Mouse (Mus musculus) midbrain, embryonic 16.5 days (tissue): ENCODE data around the gene Trim11. TPM values are rescaled to one million over a fixed set of nuclear protein-coding genes. Genes with fewer than 3 reads are reported as not detected.

Experiments used
- ATAC-seq: fragments of 200-750 bp; cut with Nextera tagmentation; 2 replicates; pipeline ENCODE4 v1.8.0; 2017; ENCODE audit warnings: moderate TSS enrichment
- H3K27ac ChIP-seq: fragments of 300-500 bp; sonication (generic); 2 replicates; pipeline ENCODE4 v1.5.1; 2014; ENCODE audit warnings: mild to moderate bottlenecking, low read length, mixed read lengths
- H3K27me3 ChIP-seq: fragments of 300-500 bp; sonication (generic); 2 replicates; pipeline ENCODE4 v1.6.1; 2014; ENCODE audit warnings: low read depth, low read length, mixed read lengths; ENCODE audit not compliant: control insufficient read depth, insufficient read depth
- H3K36me3 ChIP-seq: fragments of 300-500 bp; sonication (generic); 2 replicates; pipeline ENCODE4 v1.6.1; 2014; ENCODE audit warnings: mild to moderate bottlenecking, low read length, moderate library complexity, mixed read lengths; ENCODE audit not compliant: control insufficient read depth, insufficient read depth
- H3K4me1 ChIP-seq: fragments of 300-500 bp; sonication (generic); 2 replicates; pipeline ENCODE4 v1.6.1; 2014; ENCODE audit warnings: mild to moderate bottlenecking, low read length, mixed read lengths; ENCODE audit not compliant: control insufficient read depth, insufficient read depth
- H3K4me2 ChIP-seq: fragments of 300-500 bp; sonication (generic); 2 replicates; pipeline ENCODE4 v1.6.1; 2014; ENCODE audit warnings: mild to moderate bottlenecking, low read length, mixed read lengths
- H3K4me3 ChIP-seq: fragments of 300-500 bp; sonication (generic); 2 replicates; pipeline ENCODE4 v1.5.1; 2014; ENCODE audit warnings: low read depth, mild to moderate bottlenecking, low read length, moderate library complexity, mixed read lengths
- H3K9ac ChIP-seq: fragments of 300-500 bp; sonication (generic); 2 replicates; pipeline ENCODE4 v1.6.1; 2014; ENCODE audit warnings: low read depth, low read length, mixed read lengths
- H3K9me3 ChIP-seq: fragments of 300-500 bp; sonication (generic); replicated peaks from 2 replicates; pipeline ENCODE4 v1.6.1; 2014; ENCODE audit warnings: mild to moderate bottlenecking, low read length, mixed read lengths; ENCODE audit not compliant: control insufficient read depth, poor library complexity, severe bottlenecking
- WGBS: fragments of 180-500 bp; shearing (Covaris S2); extraction: QIAGEN DNeasy Blood & Tissue Kit; methylation state at CpG from one replicate; pipeline ENCODE4 v1.1.7; 2014; 5-methylcytosine and 5-hydroxymethylcytosine counted together
- polyA plus RNA-seq: library from polyadenylated mRNA; unstranded; fragments of >200 nt; fragmentation: Nextera tagmentation; extraction: Ambion mirVana; gene quantifications from 2 replicates; pipeline ENCODE4 v1.2.1, GENCODE M21; 2015

Trim11 gene
- 19.5 and 22.3 TPM in 2 replicates for polyA plus RNA-seq

DNA sequence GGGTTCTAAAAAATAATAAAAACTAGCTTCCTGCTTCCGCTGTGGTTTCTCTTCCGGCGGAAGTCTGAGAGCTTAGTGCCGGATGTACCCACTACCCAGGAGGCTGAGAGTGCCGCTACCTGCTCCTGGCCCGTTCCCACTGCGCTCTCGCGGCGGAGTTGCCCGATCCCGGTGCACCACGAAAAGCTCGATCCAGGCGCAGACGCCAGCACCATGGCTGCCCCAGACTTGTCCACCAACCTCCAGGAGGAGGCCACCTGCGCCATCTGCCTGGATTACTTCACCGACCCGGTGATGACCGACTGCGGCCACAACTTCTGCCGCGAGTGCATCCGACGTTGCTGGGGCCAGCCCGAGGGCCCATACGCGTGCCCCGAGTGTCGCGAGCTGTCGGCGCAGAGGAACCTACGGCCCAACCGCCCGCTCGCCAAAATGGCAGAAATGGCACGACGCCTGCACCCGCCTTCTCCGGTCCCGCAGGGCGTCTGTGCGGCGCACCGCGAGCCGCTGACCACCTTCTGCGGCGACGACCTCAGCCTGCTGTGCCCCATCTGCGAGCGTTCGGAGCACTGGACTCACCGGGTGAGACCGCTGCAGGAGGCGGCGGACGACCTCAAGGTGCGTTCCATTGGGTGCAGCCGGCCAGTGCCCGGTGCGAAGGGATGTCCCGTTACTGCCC, at the start of gene Trim11:
Gene Trim11, plus strand, starts transcription at position 67 of the 679 bp plus-strand sequence.
- peak; percentile 88 for ATAC-seq
- peak within 1 kb of the TSS; percentile 92 for H3K9ac ChIP-seq
- whole genome bisulfite sequencing: under 1% methylated on average over 64 of the region's 64 CpGs
- peak within 1 kb of the TSS; percentile 98 for H3K4me2 ChIP-seq
- H3K27me3 ChIP-seq: no peaks in the 10 kb centered on the region
- H3K4me1 ChIP-seq: peaks cover 49% of the 10 kb centered on the region
- no peaks in the 10 kb centered on the region for H3K9me3 ChIP-seq
- peaks cover 11% of the 10 kb centered on the region for H3K36me3 ChIP-seq
- peak within 1 kb of the TSS; percentile 97 for H3K4me3 ChIP-seq
- peak within 1 kb of the TSS; percentile 66 for H3K27ac ChIP-seq

DNA sequence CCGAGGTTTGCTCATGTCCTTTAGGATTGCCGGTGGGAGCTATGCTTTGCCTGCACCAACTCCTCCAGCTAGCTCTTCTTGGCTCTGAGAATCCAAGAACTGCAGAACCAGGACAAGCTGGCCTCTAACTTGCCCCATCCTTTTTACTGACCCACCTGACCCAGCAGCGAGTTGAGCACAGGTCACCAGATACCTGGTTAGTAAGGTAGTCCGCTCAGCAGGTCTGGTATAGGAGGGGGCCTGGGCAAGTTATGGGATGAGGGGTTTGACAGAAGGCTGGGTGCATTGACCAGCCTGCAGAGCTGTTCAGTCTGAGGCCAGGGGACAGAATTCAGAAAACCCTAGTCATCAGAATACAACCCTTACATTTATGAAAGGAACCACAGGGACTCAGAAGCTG, 48.8 kb upstream of the Trim11 start:
- H3K4me2 ChIP-seq: no peak overlapping the region
- WGBS: 86% methylated on average over 4 of the region's 4 CpGs
- H3K9me3 ChIP-seq: no peaks in the 10 kb centered on the region
- ATAC-seq: no peak
- no peaks in the 10 kb centered on the region for H3K27me3 ChIP-seq
- no peak overlapping the region for H3K27ac ChIP-seq
- H3K4me3 ChIP-seq: no peak overlapping the region
- H3K36me3 ChIP-seq: peaks cover 23% of the 10 kb centered on the region
- H3K9ac ChIP-seq: no peak overlapping the region
- H3K4me1 ChIP-seq: no peaks in the 10 kb centered on the region

DNA sequence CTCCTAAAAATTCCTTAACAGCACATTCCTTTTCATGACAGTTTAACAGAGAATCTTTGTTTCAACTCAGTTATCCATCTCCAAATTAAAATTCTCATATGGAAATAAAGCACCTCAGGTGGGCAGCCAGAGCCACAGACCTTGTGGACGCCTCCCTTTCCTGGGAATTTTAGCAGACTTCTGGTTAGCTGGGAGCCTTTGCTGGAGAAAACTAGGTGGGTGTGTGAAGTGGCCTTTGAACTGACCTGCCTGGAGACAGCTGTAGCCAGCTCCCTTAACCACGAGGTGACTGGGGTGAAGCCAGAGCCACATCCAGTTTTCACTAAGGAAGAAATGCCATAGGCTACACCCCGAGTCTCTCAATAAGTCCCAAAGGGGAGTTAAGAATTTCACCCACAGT, 48.3 kb upstream of the Trim11 start:
- H3K4me3 ChIP-seq: no peak overlapping the region
- no peak overlapping the region for H3K27ac ChIP-seq
- WGBS: 66% methylated on average over 3 of the region's 3 CpGs
- no peaks in the 10 kb centered on the region for H3K9me3 ChIP-seq
- no peaks in the 10 kb centered on the region for H3K27me3 ChIP-seq
- H3K9ac ChIP-seq: no peak overlapping the region
- H3K4me1 ChIP-seq: no peaks in the 10 kb centered on the region
- no peak for ATAC-seq
- no peak overlapping the region for H3K4me2 ChIP-seq
- peaks cover 25% of the 10 kb centered on the region for H3K36me3 ChIP-seq

DNA sequence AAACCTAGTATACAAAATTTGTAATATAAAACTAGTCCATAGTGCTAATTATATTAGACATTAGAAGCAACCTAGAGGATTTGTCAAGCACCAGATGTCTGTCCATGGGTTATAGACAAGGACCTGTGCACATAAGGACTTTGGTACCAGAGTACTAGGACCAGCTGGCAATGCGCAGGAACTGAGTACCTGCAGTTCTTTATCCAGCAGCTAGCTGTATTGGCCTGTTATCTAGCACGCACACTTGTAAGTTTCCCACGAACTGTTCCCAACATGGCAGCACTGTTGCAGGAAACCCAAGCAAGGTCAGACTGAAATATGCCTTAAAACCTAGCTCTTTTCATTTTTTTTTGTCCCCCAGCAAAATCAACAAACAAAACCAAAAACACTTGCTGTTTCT, 47.6 kb upstream of the Trim11 start:
- no peak overlapping the region for H3K27ac ChIP-seq
- no peak for ATAC-seq
- 88% methylated on average over 3 of the region's 3 CpGs for WGBS
- H3K9me3 ChIP-seq: no peaks in the 10 kb centered on the region
- H3K4me2 ChIP-seq: no peak overlapping the region
- H3K36me3 ChIP-seq: peaks cover 25% of the 10 kb centered on the region
- no peaks in the 10 kb centered on the region for H3K27me3 ChIP-seq
- no peak overlapping the region for H3K4me3 ChIP-seq
- no peak overlapping the region for H3K9ac ChIP-seq
- H3K4me1 ChIP-seq: no peaks in the 10 kb centered on the region

DNA sequence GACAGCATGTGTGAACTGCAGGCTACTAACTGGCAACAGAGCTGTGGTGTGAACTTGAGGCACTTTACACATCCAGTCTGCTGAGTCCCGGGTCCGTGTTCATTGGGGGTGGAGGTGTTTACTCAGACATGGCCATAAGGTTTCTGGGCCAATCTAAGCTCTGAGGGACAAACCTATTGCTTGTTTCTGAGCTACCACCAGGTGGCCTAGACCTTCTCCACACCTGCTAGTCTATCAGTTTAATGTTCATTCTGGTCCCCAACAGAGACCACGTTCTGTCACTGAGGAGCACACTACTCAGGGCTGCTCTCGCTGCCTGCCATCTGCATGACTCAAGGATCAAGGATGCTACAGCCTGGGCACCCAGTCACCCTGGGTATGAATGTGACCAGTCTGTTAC, 46.3 kb upstream of the Trim11 start:
- no peaks in the 10 kb centered on the region for H3K27me3 ChIP-seq
- 84% methylated on average over 4 of the region's 4 CpGs for WGBS

DNA sequence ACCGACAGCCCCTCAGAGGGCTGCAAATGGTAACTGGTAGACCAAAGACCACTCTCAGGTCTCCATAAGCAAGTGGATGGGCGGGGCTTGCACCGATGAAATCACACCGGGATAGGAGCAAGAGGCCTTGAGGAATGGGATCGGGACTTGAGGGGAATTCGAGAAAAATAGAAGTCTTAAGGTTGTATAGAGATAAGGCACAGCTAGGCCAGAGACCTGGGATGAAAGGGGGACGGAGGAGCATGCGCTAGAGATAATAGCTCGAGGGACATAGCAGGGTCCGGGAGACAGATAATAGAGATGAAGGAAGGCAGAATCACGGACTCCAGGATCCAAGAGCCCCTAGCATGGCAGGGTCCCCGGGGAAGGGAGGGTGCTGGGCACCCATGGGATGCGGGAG, 40.0 kb upstream of the Trim11 start:
- Histone ChIP-seq H3K4me1 (peaks cover 22% of the 10 kb centered on the region), H3K9me3 (no peaks in the 10 kb centered on the region), H3K36me3 (peaks cover 18% of the 10 kb centered on the region), H3K27me3 (no peaks in the 10 kb centered on the region), H3K9ac (peak overlapping the region; percentile 99), H3K4me3 (peak overlapping the region; percentile 81), H3K27ac (peak overlapping the region; percentile 94), H3K4me2 (peak overlapping the region; percentile 86)
- WGBS: 3% methylated on average over 13 of the region's 13 CpGs
- ATAC-seq: no peak

More for the DNA sequence above, 46.3 kb upstream of the Trim11 start:
- Histone ChIP-seq H3K4me2 (no peak overlapping the region), H3K9me3 (no peaks in the 10 kb centered on the region), H3K4me1 (peaks cover 8% of the 10 kb centered on the region), H3K4me3 (no peak overlapping the region), H3K36me3 (peaks cover 29% of the 10 kb centered on the region), H3K9ac (no peak overlapping the region), H3K27ac (no peak overlapping the region)
- ATAC-seq: no peak

DNA sequence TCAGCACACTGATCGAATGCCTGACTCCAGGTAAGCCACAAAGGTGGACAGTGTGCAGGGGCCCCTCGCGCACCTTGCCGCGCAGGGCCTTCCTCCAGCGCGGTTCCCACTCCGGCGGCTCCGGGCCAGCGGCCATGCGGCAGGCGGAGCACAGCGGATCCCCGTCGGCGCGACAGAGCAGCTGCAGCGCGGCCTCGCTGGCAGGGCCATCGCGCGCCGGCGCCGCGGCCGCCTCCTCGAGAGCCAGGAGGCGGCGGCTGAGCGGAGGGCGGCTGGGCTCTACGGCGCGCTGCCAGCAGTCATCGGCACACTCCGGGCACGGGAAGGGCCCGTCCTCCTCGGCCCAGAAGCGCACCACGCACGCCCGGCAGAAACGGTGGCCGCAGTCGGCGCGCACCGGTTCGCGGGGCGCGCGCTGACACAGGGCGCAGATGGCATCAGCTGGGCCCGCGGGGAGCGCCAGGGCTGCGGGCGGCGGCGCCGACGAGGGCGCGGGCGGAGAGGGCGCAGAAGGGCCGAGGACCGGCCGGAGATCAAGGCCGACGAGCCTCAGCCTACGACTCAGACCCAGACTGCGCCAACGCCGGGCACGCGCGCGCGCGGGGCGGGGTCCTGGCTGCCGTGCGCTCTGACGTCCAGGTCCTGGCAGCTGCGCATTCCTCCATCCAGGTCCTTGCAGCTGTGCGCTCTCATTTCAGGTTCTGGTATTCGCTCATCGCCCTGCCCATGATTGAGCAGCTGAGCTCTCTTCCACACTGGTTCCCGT, 39.4 kb upstream of the Trim11 start, which contains the start of gene Rnf187:
Gene Rnf187, minus strand, starts transcription at position 595 of the 766 bp plus-strand sequence.
- H3K27ac ChIP-seq: peak within 1 kb of the TSS; percentile 94
- H3K4me2 ChIP-seq: peak within 1 kb of the TSS; percentile 86
- H3K27me3 ChIP-seq: no peaks in the 10 kb centered on the region
- H3K4me1 ChIP-seq: peaks cover 22% of the 10 kb centered on the region
- H3K9me3 ChIP-seq: no peaks in the 10 kb centered on the region
- peak within 1 kb of the TSS; percentile 81 for H3K4me3 ChIP-seq
- H3K9ac ChIP-seq: peak within 1 kb of the TSS; percentile 99
- H3K36me3 ChIP-seq: peaks cover 12% of the 10 kb centered on the region
- peak; percentile 98 for ATAC-seq
- under 1% methylated on average over 77 of the region's 95 CpGs for whole genome bisulfite sequencing

DNA sequence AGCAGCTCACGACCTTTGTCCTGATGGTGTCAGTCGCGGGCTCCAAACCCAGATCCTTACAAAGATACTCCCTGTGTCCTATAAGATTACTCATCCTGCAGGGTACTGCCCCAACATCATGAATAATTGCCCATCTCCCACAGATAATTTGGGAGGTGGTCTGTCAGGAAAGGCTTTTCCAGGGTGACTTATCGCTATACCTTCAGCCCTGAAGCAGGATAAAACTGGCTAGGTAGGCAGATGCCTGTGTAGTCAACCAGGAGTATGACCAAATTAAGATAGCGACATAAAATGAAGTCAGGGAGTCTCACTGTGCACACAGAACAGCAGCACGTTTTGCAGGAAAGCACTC, 38.8 kb upstream of the Trim11 start:
- Histone ChIP-seq H3K9me3 (no peaks in the 10 kb centered on the region), H3K36me3 (peaks cover 7% of the 10 kb centered on the region; the same call in 1 of the 2 replicates), H3K4me1 (peaks cover 22% of the 10 kb centered on the region), H3K4me3 (peak overlapping the region; percentile 81), H3K27me3 (no peaks in the 10 kb centered on the region), H3K4me2 (peak overlapping the region; percentile 51), H3K27ac (peak overlapping the region; percentile 94), H3K9ac (peak overlapping the region; percentile 99)
- WGBS: 11% methylated on average over 6 of the region's 6 CpGs
- peak; percentile 41 for ATAC-seq

DNA sequence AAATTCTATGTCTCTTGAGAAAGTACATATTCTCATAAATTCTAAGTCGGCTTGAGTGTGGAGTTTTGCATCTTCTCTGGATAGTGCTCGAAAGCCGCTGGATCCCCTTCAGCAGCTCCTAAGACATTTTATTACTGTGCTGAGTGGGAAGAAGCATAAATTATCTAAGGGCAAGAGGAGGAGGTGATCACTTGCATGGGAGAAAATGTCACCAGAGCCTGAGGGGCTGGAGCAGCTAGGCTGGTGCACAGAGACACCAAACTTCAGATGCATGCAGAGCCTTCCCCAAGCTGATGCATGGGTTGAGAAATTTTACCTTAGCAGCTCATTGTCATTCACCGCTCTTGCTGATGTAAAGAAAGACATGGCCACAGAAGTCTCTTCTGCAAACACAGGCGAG, 33.8 kb upstream of the Trim11 start:
- H3K9me3 ChIP-seq: no peaks in the 10 kb centered on the region
- no peak overlapping the region for H3K4me3 ChIP-seq
- H3K36me3 ChIP-seq: no peaks in the 10 kb centered on the region
- H3K27ac ChIP-seq: no peak overlapping the region
- H3K4me2 ChIP-seq: no peak overlapping the region
- ATAC-seq: no peak
- peaks cover 8% of the 10 kb centered on the region for H3K4me1 ChIP-seq
- H3K27me3 ChIP-seq: no peaks in the 10 kb centered on the region
- WGBS: 74% methylated on average over 5 of the region's 5 CpGs
- no peak overlapping the region for H3K9ac ChIP-seq
